Mouse (Mus musculus) cerebellum, adult 9-10 months (tissue): ENCODE measurements around the gene Arhgap45.
A peak's percentile ranks its signal among the peaks of the same experiment; 100 is the strongest.

Experiments
- DNase-seq: peaks from one replicate; pipeline ENCODE4 v3.0.0; 2022

The Arhgap45 gene

GRCm38 (mm10) chr10:79987771-79988505 lies 28.5 kb upstream of the Arhgap45 start:
- no peak for DNase-seq

- DNase-seq = no peak
Observed at GRCm38 (mm10) chr10:79988506-79989271, 27.8 kb upstream of the Arhgap45 start, which contains the start of gene Cnn2. Gene Cnn2 (plus strand): TSS chr10:79988584.

- no peak for DNase-seq
Observed at GRCm38 (mm10) chr10:79989272-79989786, 27.1 kb upstream of the Arhgap45 start.

GRCm38 (mm10) chr10:79989870-79990269 lies 26.6 kb upstream of the Arhgap45 start:
- DNase-seq = no peak

GRCm38 (mm10) chr10:79991099-79991498 lies 25.4 kb upstream of the Arhgap45 start:
- no peak for DNase-seq

GRCm38 (mm10) chr10:79991548-79991947 lies 24.9 kb upstream of the Arhgap45 start:
- DNase-seq = no peak

- no peak for DNase-seq
Observed at GRCm38 (mm10) chr10:79994397-79995115, 21.9 kb upstream of the Arhgap45 start.

- DNase-seq = no peak
Observed at GRCm38 (mm10) chr10:79995636-79996035, 20.8 kb upstream of the Arhgap45 start.

GRCm38 (mm10) chr10:79996272-79997033 lies 20.0 kb upstream of the Arhgap45 start, which contains the start of gene Abca7:
Gene Abca7 (plus strand): TSS chr10:79996494.
- peak; percentile 97 for DNase-seq

- peak; percentile 85 for DNase-seq
Observed at GRCm38 (mm10) chr10:79997034-79997760, 19.3 kb upstream of the Arhgap45 start.

- DNase-seq = peak; percentile 86
Observed at GRCm38 (mm10) chr10:79997819-79998218, 18.6 kb upstream of the Arhgap45 start.

GRCm38 (mm10) chr10:80001945-80002344 lies 14.5 kb upstream of the Arhgap45 start:
- DNase-seq = no peak

- DNase-seq = no peak
Observed at GRCm38 (mm10) chr10:80002829-80003228, 13.6 kb upstream of the Arhgap45 start.

- no peak for DNase-seq
Observed at GRCm38 (mm10) chr10:80003374-80004232, 12.8 kb upstream of the Arhgap45 start.

GRCm38 (mm10) chr10:80004233-80004705 lies 12.2 kb upstream of the Arhgap45 start:
- DNase-seq = no peak

- DNase-seq = no peak
Observed at GRCm38 (mm10) chr10:80011740-80012139, 4.7 kb upstream of the Arhgap45 start.

GRCm38 (mm10) chr10:80013609-80014008 lies 2.8 kb upstream of the Arhgap45 start:
- DNase-seq = no peak

- DNase-seq = no peak
Observed at GRCm38 (mm10) chr10:80014484-80015290, 1.8 kb upstream of the Arhgap45 start.

- DNase-seq = no peak
Observed at GRCm38 (mm10) chr10:80015583-80015982, 870 bp upstream of the Arhgap45 start.

GRCm38 (mm10) chr10:80016931-80017330 lies 478 bp downstream of the Arhgap45 start:
- DNase-seq = no peak
